Mouse (Mus musculus): Measurements from ENCODE around the gene Gsdma2. TPM values are rescaled to one million over a fixed set of nuclear protein-coding genes. Genes with fewer than 3 reads are reported as not detected.
A peak's percentile ranks its signal among the peaks of the same experiment; 100 is the strongest.

Gene Gsdma2
- 0.17 and 0.81 TPM in 2 replicates for polyA plus RNA-seq (2012; rRNA removed)

DNA sequence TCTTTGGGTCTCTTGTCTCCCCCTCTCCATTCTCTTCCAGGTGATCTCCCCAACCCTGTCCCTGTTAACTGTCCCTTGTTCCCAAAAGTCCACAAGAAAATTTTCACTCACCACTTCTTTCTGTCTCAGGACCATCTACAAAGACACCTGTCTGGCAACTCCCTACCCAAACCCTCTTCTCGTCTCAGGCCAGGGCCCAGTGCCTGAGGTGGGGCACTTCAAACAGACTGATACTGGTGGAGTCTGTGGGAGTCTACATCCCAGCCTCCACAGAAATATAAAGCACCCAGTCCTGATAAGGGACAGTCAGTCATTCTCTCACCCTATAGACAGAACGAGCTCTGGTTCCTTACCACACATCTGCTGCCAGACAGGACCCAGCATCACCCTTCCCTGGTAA, at the start of gene Gsdma2:
Gene Gsdma2 (plus strand): TSS at position 301 of the 400 bp plus-strand sequence.
- no peak within 1 kb of the TSS for H3K27ac ChIP-seq (ENCODE audit: control insufficient read depth, insufficient read depth, low read length)

DNA sequence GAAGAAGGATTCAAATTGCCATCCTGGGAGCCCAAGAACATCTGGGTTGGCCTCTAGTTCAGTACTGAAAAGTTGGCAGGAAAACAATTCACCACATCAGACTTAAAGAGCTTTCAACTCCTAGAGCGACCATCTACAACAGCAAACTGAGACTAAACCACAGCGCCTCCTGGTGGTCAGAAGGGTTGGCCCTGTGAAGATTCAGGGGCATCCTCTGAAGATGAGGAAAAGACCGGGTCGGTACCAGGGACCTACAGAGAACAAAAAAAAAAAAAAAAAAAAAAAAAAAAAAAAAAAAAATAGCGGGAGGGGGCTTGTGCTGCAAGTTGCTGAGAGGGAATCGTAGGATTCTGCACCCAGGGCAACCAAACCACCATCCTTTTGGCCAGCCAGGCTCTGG, 49.2 kb upstream of the Gsdma2 start:
- no peak overlapping the region for H3K4me3 ChIP-seq (ENCODE audit: control insufficient read depth, insufficient read depth, low read length)
- no peaks in the 10 kb centered on the region for H3K36me3 ChIP-seq (ENCODE audit: control insufficient read depth, insufficient read depth, low read length)
- TF ChIP-seq POLR2A (IDR thresholded peaks at IDR 0.05; ENCODE audit: control insufficient read depth, extremely low read depth, insufficient read depth, low read length, poor library complexity): no peak
- TF ChIP-seq CTCF (IDR thresholded peaks at IDR 0.05; ENCODE audit: borderline replicate concordance, control insufficient read depth, extremely low read depth, insufficient read depth, low read length, poor library complexity): no peak
- H3K27ac ChIP-seq (ENCODE audit: control insufficient read depth, insufficient read depth, low read length): no peak overlapping the region
- DNase-seq: peak; percentile 78
- peaks cover 17% of the 10 kb centered on the region for H3K4me1 ChIP-seq (replicated peaks; ENCODE audit: control insufficient read depth, insufficient read depth, low read length)
- 27% methylated on average over 6 of the region's 6 CpGs for WGBS
- no peaks in the 10 kb centered on the region for H3K27me3 ChIP-seq (ENCODE audit: control insufficient read depth, insufficient read depth, low read length)

More for the DNA sequence above, at the start of gene Gsdma2:
- Histone ChIP-seq H3K36me3 (ENCODE audit: control insufficient read depth, insufficient read depth, low read length) (no peaks in the 10 kb centered on the region), H3K27me3 (ENCODE audit: control insufficient read depth, insufficient read depth, low read length) (no peaks in the 10 kb centered on the region; the same call in 1 of the 2 replicates), H3K4me1 (replicated peaks; ENCODE audit: control insufficient read depth, insufficient read depth, low read length) (no peaks in the 10 kb centered on the region), H3K4me3 (ENCODE audit: control insufficient read depth, insufficient read depth, low read length) (no peak within 1 kb of the TSS)
- DNase-seq: no peak
- WGBS: 63% methylated on average over 2 of the region's 2 CpGs
- TF ChIP-seq POLR2A (IDR thresholded peaks at IDR 0.05; ENCODE audit: control insufficient read depth, extremely low read depth, insufficient read depth, low read length, poor library complexity): no peak
- no peak for TF ChIP-seq CTCF (IDR thresholded peaks at IDR 0.05; ENCODE audit: borderline replicate concordance, control insufficient read depth, extremely low read depth, insufficient read depth, low read length, poor library complexity)

DNA sequence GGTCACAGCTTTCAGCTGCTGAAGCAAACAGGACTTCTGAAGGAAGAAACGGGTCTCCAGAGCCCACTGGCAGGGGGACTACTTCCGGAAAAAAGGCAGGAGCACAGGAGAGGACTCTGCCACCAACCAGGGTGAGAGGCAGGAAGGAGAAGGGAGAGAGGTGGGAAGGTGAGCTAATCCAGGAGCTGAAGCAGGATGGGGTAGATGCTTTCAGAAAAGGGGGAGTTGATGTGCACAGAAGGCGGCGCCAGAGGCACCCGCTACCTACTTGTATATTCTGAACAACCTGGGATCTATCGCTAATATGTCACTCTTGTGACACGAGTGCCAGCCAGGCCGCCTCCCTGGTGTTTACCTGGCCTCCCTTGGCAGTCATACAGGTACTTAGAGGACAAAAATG, 48.6 kb upstream of the Gsdma2 start, which contains the start of gene Lrrc3c:
Gene Lrrc3c (plus strand): TSS at position 301 of the 400 bp plus-strand sequence.
- TF ChIP-seq CTCF (IDR thresholded peaks at IDR 0.05; ENCODE audit: borderline replicate concordance, control insufficient read depth, extremely low read depth, insufficient read depth, low read length, poor library complexity) (no peak), POLR2A (IDR thresholded peaks at IDR 0.05; ENCODE audit: control insufficient read depth, extremely low read depth, insufficient read depth, low read length, poor library complexity) (no peak)
- no peaks in the 10 kb centered on the region for H3K36me3 ChIP-seq (ENCODE audit: control insufficient read depth, insufficient read depth, low read length)
- DNase-seq: no peak
- 94% methylated on average over 8 of the region's 8 CpGs for WGBS
- no peaks in the 10 kb centered on the region for H3K27me3 ChIP-seq (ENCODE audit: control insufficient read depth, insufficient read depth, low read length)
- H3K27ac ChIP-seq (ENCODE audit: control insufficient read depth, insufficient read depth, low read length): no peak within 1 kb of the TSS
- peaks cover 19% of the 10 kb centered on the region for H3K4me1 ChIP-seq (replicated peaks; ENCODE audit: control insufficient read depth, insufficient read depth, low read length)
- H3K4me3 ChIP-seq (ENCODE audit: control insufficient read depth, insufficient read depth, low read length): no peak within 1 kb of the TSS

DNA sequence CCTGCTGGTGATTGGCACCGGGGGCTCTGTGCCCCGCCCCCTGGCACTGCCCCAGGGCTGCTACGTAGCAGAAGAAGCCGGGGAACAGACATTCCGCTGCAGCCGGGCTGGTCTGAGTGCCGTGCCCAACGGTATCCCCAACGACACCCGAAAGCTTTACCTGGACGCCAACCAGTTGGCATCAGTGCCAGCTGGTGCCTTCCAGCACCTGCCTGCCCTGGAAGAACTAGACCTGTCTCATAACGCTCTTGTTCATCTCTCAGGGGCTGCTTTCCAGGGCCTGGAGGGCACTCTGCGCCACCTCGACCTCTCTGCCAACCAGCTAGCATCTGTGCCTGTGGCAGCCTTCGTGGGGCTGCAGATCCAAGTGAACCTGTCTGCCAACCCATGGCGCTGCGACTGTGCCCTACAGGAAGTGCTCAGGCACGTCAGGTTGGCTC, 47.7 kb upstream of the Gsdma2 start:
- DNase-seq: no peak

DNA sequence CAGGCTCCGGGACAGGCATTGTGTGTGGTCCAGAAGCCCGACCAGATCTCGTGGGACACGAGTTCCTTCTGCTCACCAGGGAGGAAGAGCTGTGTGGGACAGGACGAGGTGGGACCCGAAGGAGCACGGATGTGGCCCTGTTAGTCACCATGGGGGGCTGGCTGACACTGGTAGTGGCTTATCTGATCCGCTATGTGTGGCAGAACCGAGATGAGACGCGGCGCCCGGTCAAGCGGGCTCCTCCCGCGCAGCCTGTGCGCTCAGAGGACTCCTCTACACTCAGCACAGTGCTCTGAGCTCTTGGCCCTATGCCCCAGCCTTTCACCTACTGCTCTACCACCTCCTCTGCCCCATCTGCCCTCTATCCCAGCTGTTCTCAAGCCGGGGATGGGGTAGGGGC, 47.3 kb upstream of the Gsdma2 start:
- H3K36me3 ChIP-seq (ENCODE audit: control insufficient read depth, insufficient read depth, low read length): no peaks in the 10 kb centered on the region
- peaks cover 19% of the 10 kb centered on the region for H3K4me1 ChIP-seq (replicated peaks; ENCODE audit: control insufficient read depth, insufficient read depth, low read length)
- no peak overlapping the region for H3K27ac ChIP-seq (ENCODE audit: control insufficient read depth, insufficient read depth, low read length)
- no peak overlapping the region for H3K4me3 ChIP-seq (ENCODE audit: control insufficient read depth, insufficient read depth, low read length)
- 23% methylated on average over 18 of the region's 18 CpGs for WGBS
- no peaks in the 10 kb centered on the region for H3K27me3 ChIP-seq (ENCODE audit: control insufficient read depth, insufficient read depth, low read length)
- TF ChIP-seq CTCF (IDR thresholded peaks at IDR 0.05; ENCODE audit: borderline replicate concordance, control insufficient read depth, extremely low read depth, insufficient read depth, low read length, poor library complexity) (no peak), POLR2A (IDR thresholded peaks at IDR 0.05; ENCODE audit: control insufficient read depth, extremely low read depth, insufficient read depth, low read length, poor library complexity) (no peak)
- no peak for DNase-seq

More for the DNA sequence above, 47.7 kb upstream of the Gsdma2 start:
- no peak for TF ChIP-seq POLR2A (IDR thresholded peaks at IDR 0.05; ENCODE audit: control insufficient read depth, extremely low read depth, insufficient read depth, low read length, poor library complexity)
- no peak for TF ChIP-seq CTCF (IDR thresholded peaks at IDR 0.05; ENCODE audit: borderline replicate concordance, control insufficient read depth, extremely low read depth, insufficient read depth, low read length, poor library complexity)
- WGBS: 64% methylated on average over 18 of the region's 18 CpGs
- H3K4me3 ChIP-seq (ENCODE audit: control insufficient read depth, insufficient read depth, low read length): no peak overlapping the region
- peaks cover 19% of the 10 kb centered on the region for H3K4me1 ChIP-seq (replicated peaks; ENCODE audit: control insufficient read depth, insufficient read depth, low read length)
- no peak overlapping the region for H3K27ac ChIP-seq (ENCODE audit: control insufficient read depth, insufficient read depth, low read length)
- H3K27me3 ChIP-seq (ENCODE audit: control insufficient read depth, insufficient read depth, low read length): no peaks in the 10 kb centered on the region
- H3K36me3 ChIP-seq (ENCODE audit: control insufficient read depth, insufficient read depth, low read length): no peaks in the 10 kb centered on the region

DNA sequence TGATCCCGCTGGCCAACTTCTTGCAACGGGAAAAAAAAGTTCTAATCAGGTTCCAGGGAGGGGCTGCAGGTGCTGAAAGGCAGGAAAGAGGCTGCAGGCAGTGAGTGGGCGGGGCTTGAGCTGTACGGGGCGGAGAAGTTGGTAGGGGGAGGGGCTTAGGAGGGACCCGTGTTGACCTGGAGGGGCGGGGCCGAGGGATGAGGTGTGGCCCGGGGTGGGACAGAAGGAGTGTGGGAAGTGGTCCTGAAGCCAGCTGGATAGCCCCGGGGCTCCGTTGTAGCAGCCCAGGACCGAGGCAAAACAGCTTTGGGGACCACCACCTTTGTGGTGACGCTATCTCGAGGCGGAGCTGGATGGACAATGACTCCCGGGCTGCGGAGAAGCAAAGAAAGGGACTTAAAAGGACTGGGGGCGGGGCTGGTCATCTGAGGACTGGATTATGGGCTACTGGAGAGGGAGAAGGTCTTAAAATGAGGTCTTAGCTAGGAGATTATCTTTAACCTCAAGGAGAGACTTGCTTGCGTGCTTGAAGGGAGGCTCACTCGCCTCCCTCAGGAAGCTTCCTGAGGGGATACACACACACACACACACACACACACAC, 44.4 kb upstream of the Gsdma2 start:
- TF ChIP-seq CTCF (IDR thresholded peaks at IDR 0.05; ENCODE audit: borderline replicate concordance, control insufficient read depth, extremely low read depth, insufficient read depth, low read length, poor library complexity) (no peak), POLR2A (IDR thresholded peaks at IDR 0.05; ENCODE audit: control insufficient read depth, extremely low read depth, insufficient read depth, low read length, poor library complexity) (no peak)
- Histone ChIP-seq H3K4me1 (replicated peaks; ENCODE audit: control insufficient read depth, insufficient read depth, low read length) (peaks cover 8% of the 10 kb centered on the region), H3K4me3 (ENCODE audit: control insufficient read depth, insufficient read depth, low read length) (no peak overlapping the region), H3K36me3 (ENCODE audit: control insufficient read depth, insufficient read depth, low read length) (no peaks in the 10 kb centered on the region), H3K27ac (ENCODE audit: control insufficient read depth, insufficient read depth, low read length) (no peak overlapping the region), H3K27me3 (ENCODE audit: control insufficient read depth, insufficient read depth, low read length) (no peaks in the 10 kb centered on the region)
- DNase-seq: peak; percentile 35
- 11% methylated on average over 20 of the region's 20 CpGs for whole genome bisulfite sequencing

Data from thymus, adult 2 months (tissue).